Mouse (Mus musculus) forebrain, embryonic 12.5 days (tissue): ENCODE results near the gene Gm47955. TPM values are rescaled to one million over a fixed set of nuclear protein-coding genes. Genes with fewer than 3 reads are reported as not detected.
"Not testable (repeated sequence)": the region's sequence is repeated elsewhere in the genome, so short reads cannot be mapped to it uniquely, and the experiment has no call there.

Experiments used
- ATAC-seq: fragments of 200-750 bp; cut with Nextera tagmentation; 2 replicates; pipeline ENCODE4 v1.8.0; 2017; ENCODE audit warnings: moderate TSS enrichment; ENCODE audit not compliant: low FRiP score
- H3K27ac ChIP-seq: fragments of 300-500 bp; sonication (generic); 2 replicates; pipeline ENCODE4 v1.5.1; 2016; ENCODE audit warnings: mild to moderate bottlenecking
- H3K27me3 ChIP-seq: fragments of 300-500 bp; sonication (generic); 2 replicates; pipeline ENCODE4 v1.6.1; 2016; ENCODE audit warnings: mild to moderate bottlenecking
- H3K36me3 ChIP-seq: fragments of 300-500 bp; sonication (generic); replicated peaks from 2 replicates; pipeline ENCODE4 v1.6.1; 2016; ENCODE audit warnings: mild to moderate bottlenecking
- H3K4me1 ChIP-seq: fragments of 300-500 bp; sonication (generic); 2 replicates; pipeline ENCODE4 v1.6.1; 2016
- H3K4me2 ChIP-seq: fragments of 300-500 bp; sonication (generic); 2 replicates; pipeline ENCODE4 v1.6.1; 2016; ENCODE audit warnings: mild to moderate bottlenecking, moderate library complexity
- H3K4me3 ChIP-seq: fragments of 300-500 bp; sonication (generic); replicated peaks from 2 replicates; pipeline ENCODE4 v1.5.1; 2016; ENCODE audit warnings: mild to moderate bottlenecking
- H3K9ac ChIP-seq: fragments of 300-500 bp; sonication (generic); 2 replicates; pipeline ENCODE4 v1.6.1; 2016; ENCODE audit warnings: mild to moderate bottlenecking
- H3K9me3 ChIP-seq: fragments of 300-500 bp; sonication (generic); 2 replicates; pipeline ENCODE4 v1.6.1; 2016
- WGBS: fragments of 180-500 bp; shearing (Covaris S2); methylation state at CpG from one replicate; pipeline ENCODE4 v1.1.7; 2016; 5-methylcytosine and 5-hydroxymethylcytosine counted together
- polyA plus RNA-seq: library from polyadenylated mRNA; unstranded; fragments of >200 nt; fragmentation: Nextera tagmentation; extraction: Ambion mirVana; gene quantifications from 2 replicates; pipeline ENCODE4 v1.2.1, GENCODE M21; 2016

Gene Gm47955
- not detected in 2 replicates for polyA plus RNA-seq

DNA sequence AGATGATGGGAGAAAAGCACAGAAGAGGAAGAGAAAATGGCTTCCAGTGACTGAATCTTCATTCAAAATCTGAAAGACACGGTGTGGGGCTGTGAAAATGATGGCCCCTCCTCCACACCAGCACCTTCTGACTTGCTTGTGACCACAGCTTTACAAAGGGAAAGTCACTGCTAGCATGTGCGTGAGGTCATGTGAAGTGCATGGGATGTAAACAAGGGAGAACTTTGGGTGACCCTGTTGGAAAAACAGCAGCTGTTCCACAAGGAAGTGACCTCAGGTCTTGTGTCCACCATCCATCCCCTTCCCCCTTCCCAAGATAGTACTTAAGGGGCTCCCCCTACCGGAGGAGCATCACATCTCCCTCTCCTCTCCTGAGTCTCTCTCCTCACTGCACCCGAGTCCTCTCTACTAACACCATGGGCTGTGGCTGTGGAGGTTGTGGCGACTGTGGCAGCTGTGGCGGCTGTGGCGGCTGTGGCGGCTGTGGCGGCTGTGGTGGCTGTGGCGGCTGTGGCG is at the start of gene Gm47955:
TSS of gene Gm47955 (plus strand) at position 417 of the 516 bp plus-strand sequence.
- 92% methylated on average over 11 of the region's 11 CpGs for WGBS
- no peak for ATAC-seq
- Histone ChIP-seq H3K9me3 (no peaks in the 10 kb centered on the region), H3K4me2 (no peak within 1 kb of the TSS), H3K4me1 (no peaks in the 10 kb centered on the region), H3K4me3 (no peak within 1 kb of the TSS), H3K27ac (no peak within 1 kb of the TSS), H3K9ac (no peak within 1 kb of the TSS), H3K36me3 (no peaks in the 10 kb centered on the region), H3K27me3 (no peaks in the 10 kb centered on the region)

DNA sequence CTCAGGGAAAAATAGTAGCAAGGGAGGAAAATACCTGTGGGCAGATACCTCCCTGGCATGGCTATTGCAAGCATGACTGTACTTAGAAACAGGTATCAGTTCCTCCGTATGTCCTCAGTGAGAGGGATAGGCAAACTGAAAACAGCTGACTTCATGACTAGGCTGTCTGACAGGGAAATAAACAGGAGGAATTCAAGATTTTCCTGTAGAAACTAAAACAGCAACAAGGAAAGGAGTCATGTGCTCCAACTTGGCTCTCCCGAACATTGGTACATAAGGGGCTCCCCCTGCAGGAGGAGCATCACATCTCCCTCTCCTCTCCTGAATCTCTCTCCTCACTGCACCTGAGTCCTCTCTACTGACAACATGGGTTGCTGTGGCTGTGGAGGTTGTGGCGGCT is 47.1 kb upstream of the Gm47955 start, which contains the start of gene A030005L19Rik:
TSS of gene A030005L19Rik (plus strand) at position 301 of the 400 bp plus-strand sequence.
- Histone ChIP-seq H3K4me2 (no peak within 1 kb of the TSS), H3K9me3 (no peaks in the 10 kb centered on the region), H3K27me3 (no peaks in the 10 kb centered on the region), H3K9ac (no peak within 1 kb of the TSS), H3K4me3 (no peak within 1 kb of the TSS), H3K27ac (no peak within 1 kb of the TSS), H3K4me1 (no peaks in the 10 kb centered on the region), H3K36me3 (no peaks in the 10 kb centered on the region)
- WGBS = 89% methylated on average over 3 of the region's 3 CpGs
- no peak for ATAC-seq

DNA sequence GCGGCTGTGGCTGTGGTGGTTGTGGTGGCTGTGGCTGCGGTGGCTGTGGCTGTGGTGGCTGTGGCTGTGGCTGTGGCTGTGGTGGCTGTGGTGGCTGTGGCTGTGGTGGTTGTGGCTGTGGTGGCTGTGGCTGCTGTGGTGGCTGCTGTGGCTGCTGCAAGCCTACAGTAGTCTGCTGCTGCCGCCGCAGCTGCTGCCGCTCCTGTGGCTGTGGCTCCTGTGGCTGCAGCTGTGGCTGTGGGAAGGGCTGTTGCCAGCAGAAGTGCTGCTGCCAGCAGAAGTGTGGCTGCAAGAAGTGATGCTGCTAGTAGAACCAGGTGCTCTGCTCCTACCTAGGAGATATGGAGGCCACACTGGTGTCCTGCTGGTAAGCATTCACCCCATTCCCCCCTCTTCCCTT is 46.7 kb upstream of the Gm47955 start:
- WGBS = 98% methylated on average over 5 of the region's 5 CpGs
- not testable (repeated sequence) for H3K4me2 ChIP-seq, H3K9ac ChIP-seq, ATAC-seq, H3K9me3 ChIP-seq, H3K36me3 ChIP-seq, H3K4me1 ChIP-seq, H3K27me3 ChIP-seq, H3K27ac ChIP-seq, H3K4me3 ChIP-seq

DNA sequence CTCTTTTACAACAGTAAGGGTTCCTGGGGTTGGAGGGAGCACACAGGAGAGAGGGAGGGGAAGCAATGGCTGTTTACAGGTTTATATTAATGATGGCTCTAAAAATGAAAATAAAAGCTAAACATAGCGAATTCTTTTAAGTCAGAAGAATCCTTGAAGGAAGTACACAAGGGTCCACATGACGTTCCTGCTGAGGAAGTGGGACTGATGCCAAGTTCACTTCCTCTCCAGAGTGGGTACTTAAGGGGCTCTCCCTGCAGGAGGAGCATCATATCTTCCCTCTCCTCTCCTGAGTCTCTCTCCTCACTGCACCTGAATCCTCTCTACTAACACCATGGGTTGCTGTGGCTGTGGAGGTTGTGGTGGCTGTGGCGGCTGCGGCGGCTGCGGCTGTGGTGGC is 35.4 kb upstream of the Gm47955 start, which contains the start of gene A030014E15Rik:
TSS of gene A030014E15Rik (plus strand) at position 268 of the 400 bp plus-strand sequence.
- H3K36me3 ChIP-seq = no peaks in the 10 kb centered on the region
- no peaks in the 10 kb centered on the region for H3K9me3 ChIP-seq
- no peaks in the 10 kb centered on the region for H3K27me3 ChIP-seq
- ATAC-seq = no peak
- WGBS = 92% methylated on average over 6 of the region's 6 CpGs
- H3K4me3 ChIP-seq = no peak within 1 kb of the TSS
- H3K9ac ChIP-seq = no peak within 1 kb of the TSS
- H3K27ac ChIP-seq = no peak within 1 kb of the TSS
- no peaks in the 10 kb centered on the region for H3K4me1 ChIP-seq
- H3K4me2 ChIP-seq = no peak within 1 kb of the TSS

DNA sequence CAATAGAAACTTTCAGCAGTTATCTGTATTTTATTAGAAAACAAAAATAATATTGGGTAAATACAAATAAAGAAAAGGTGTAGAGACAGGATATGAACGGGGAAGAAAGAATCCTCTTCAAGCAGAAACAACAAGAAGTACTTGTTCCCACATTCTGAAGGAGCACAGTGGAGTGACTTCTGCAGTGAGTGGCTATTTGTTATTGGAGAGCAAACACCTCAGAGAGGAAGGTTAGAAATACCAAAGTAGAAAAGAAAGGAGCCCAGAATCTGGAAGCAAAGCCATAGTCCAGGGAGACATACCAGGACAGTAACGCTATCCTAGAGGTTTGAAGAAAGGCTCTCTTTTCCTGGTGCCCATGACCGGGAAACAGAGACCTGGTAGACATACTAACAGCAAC is 29.5 kb upstream of the Gm47955 start:
- H3K9ac ChIP-seq, H3K36me3 ChIP-seq, H3K9me3 ChIP-seq, H3K27me3 ChIP-seq, H3K4me3 ChIP-seq, H3K4me2 ChIP-seq, ATAC-seq, H3K4me1 ChIP-seq, H3K27ac ChIP-seq: not testable (repeated sequence)
- 92% methylated on average over 3 of the region's 3 CpGs for WGBS

DNA sequence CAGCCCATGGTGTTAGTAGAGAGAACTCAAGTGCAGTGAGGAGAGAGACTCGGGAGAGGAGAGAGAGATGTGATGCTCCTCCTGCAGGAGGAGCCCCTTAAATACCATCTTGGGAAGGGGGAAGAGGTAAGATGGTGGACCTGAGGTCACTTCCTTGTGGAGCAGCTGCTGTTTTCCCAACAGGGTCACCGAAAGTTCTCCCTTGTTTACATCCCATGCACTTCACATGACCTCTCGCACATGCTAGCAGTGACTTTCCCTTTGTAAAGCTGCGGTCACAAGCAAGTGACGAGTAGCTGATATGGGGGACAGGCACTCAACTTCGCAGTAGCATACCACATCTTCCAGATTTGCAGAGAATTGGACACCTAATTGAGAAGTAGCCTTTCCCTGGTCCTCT is 28.8 kb upstream of the Gm47955 start, which contains the start of gene Gm6217:
TSS of gene Gm6217 (minus strand) at position 74 of the 400 bp plus-strand sequence.
- H3K36me3 ChIP-seq, H3K4me2 ChIP-seq, H3K4me3 ChIP-seq, H3K4me1 ChIP-seq, H3K27ac ChIP-seq, H3K9ac ChIP-seq, ATAC-seq, H3K9me3 ChIP-seq, H3K27me3 ChIP-seq: not testable (repeated sequence)
- WGBS = no CpG with 5 or more reads among the region's 6 CpGs

DNA sequence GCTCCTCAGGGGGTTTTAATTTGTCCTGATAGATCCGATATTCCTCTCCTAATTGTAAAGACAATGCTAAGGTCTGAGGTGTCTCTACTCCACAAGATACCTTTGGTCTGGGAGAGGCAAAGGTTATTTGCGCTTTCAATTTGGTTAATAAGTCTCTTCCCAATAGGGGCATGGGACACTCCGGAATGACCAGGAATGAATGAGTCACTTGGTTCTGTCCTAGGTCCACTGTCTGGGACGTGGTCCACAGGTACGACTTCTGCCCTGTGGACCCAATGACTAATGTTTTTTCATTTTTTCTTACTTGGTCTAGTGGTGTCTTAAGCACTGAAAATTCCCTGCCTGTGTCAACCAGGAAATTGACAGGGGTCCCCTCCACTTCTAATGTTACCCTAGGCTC is 21.4 kb upstream of the Gm47955 start:
- no peaks in the 10 kb centered on the region for H3K36me3 ChIP-seq
- no peak overlapping the region for H3K27ac ChIP-seq
- no peak overlapping the region for H3K4me3 ChIP-seq
- 93% methylated on average over 5 of the region's 5 CpGs for WGBS
- no peaks in the 10 kb centered on the region for H3K4me1 ChIP-seq
- H3K27me3 ChIP-seq = no peaks in the 10 kb centered on the region
- no peak overlapping the region for H3K4me2 ChIP-seq
- ATAC-seq = no peak
- no peak overlapping the region for H3K9ac ChIP-seq
- 0 out of 2 replicates have a peak, but pooled peaks cover 4% of the 10 kb centered on the region for H3K9me3 ChIP-seq

DNA sequence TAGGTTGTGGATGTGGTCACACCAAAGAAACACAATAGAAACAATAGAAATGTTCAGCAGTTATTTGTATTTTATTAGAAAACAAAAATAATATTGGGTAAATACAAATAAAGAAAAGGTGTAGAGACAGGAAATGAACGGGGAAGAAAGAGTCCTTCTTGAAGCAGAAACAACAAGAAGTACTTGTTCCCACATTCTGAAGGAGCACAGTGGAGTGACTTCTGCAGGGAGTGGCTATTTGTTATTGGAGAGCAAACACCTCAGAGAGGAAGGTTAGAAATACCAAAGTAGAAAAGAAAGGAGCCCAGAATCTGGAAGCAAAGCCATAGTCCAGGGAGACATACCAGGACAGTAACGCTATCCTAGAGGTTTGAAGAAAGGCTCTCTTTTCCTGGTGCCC is 17.6 kb upstream of the Gm47955 start:
- not testable (repeated sequence) for H3K9ac ChIP-seq, H3K4me3 ChIP-seq, H3K4me1 ChIP-seq, H3K4me2 ChIP-seq, H3K9me3 ChIP-seq, ATAC-seq, H3K27ac ChIP-seq, H3K36me3 ChIP-seq, H3K27me3 ChIP-seq
- WGBS = 93% methylated on average over 1 of the region's 2 CpGs

DNA sequence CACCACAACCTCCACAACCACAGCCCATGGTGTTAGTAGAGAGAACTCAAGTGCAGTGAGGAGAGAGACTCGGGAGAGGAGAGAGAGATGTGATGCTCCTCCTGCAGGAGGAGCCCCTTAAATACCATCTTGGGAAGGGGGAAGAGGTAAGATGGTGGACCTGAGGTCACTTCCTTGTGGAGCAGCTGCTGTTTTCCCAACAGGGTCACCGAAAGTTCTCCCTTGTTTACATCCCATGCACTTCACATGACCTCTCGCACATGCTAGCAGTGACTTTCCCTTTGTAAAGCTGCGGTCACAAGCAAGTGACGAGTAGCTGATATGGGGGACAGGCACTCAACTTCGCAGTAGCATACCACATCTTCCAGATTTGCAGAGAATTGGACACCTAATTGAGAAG is 16.8 kb upstream of the Gm47955 start, which contains the start of gene A030003K21Rik:
TSS of gene A030003K21Rik (minus strand) at position 94 of the 400 bp plus-strand sequence.
- not testable (repeated sequence) for H3K9me3 ChIP-seq, H3K27me3 ChIP-seq, H3K36me3 ChIP-seq, H3K4me3 ChIP-seq, H3K9ac ChIP-seq, H3K4me2 ChIP-seq, H3K4me1 ChIP-seq, H3K27ac ChIP-seq, ATAC-seq
- no CpG with 5 or more reads among the region's 6 CpGs for WGBS

DNA sequence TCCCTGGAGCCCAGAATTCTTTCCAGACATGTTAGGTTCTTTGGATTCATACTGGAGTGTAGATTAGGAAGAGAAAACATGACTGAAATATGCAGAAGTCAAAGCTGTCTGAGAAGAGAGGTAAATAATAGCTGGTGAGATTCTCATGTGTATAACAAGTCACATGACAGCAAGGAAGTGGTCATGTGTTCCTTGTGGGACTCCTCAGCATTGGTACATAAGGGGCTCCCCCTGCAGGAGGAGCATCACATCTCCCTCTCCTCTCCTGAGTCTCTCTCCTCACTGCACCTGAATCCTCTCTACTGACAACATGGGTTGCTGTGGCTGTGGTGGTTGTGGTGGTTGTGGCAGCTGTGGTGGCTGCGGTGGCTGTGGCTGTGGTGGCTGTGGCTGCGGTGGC is 14.1 kb upstream of the Gm47955 start:
- H3K4me2 ChIP-seq, H3K9me3 ChIP-seq, H3K27me3 ChIP-seq, H3K9ac ChIP-seq, ATAC-seq, H3K27ac ChIP-seq, H3K36me3 ChIP-seq, H3K4me3 ChIP-seq, H3K4me1 ChIP-seq: not testable (repeated sequence)
- 100% methylated on average over 2 of the region's 2 CpGs for WGBS

DNA sequence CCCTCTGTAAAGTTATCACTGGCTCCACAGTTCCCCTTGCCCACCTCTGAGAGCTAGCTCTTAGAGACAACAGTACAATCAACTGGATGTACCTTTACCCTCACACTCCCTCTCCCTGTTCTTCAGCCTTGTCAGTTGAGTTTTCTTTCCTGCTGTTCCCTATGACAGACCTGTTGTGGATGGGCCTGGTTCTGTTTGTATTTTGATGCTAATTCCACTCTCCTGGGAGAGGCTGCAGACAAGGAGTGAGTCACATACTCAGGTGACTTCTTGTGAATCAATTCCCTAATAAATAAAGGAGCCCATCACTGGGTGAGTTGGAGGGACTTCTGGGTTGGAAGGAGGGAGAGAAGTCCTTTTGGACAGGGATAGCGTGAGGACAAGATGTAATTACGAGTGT is 11.5 kb upstream of the Gm47955 start:
- Histone ChIP-seq H3K9ac (no peak overlapping the region), H3K4me2 (no peak overlapping the region), H3K36me3 (no peaks in the 10 kb centered on the region), H3K4me3 (no peak overlapping the region), H3K27ac (no peak overlapping the region), H3K9me3 (no peaks in the 10 kb centered on the region), H3K4me1 (no peaks in the 10 kb centered on the region), H3K27me3 (no peaks in the 10 kb centered on the region)
- 83% methylated on average over 2 of the region's 2 CpGs for WGBS
- ATAC-seq = no peak

DNA sequence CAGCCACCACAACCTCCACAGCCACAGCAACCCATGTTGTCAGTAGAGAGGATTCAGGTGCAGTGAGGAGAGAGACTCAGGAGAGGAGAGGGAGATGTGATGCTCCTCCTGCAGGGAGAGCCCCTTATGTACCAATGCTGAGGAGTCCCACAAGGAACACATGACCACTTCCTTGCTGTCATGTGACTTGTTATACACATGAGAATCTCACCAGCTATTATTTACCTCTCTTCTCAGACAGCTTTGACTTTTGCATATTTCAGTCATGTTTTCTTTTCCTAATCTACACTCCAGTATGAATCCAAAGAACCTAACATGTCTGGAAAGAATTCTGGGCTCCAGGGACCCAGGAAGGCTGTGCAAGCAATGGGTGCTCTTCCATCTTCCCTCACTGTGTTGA is 4.2 kb upstream of the Gm47955 start, which contains the start of gene Gm7544:
TSS of gene Gm7544 (minus strand) at position 101 of the 400 bp plus-strand sequence.
- H3K9ac ChIP-seq, H3K9me3 ChIP-seq, H3K4me3 ChIP-seq, ATAC-seq, H3K36me3 ChIP-seq, H3K4me2 ChIP-seq, H3K27me3 ChIP-seq, H3K27ac ChIP-seq, H3K4me1 ChIP-seq: not testable (repeated sequence)

DNA sequence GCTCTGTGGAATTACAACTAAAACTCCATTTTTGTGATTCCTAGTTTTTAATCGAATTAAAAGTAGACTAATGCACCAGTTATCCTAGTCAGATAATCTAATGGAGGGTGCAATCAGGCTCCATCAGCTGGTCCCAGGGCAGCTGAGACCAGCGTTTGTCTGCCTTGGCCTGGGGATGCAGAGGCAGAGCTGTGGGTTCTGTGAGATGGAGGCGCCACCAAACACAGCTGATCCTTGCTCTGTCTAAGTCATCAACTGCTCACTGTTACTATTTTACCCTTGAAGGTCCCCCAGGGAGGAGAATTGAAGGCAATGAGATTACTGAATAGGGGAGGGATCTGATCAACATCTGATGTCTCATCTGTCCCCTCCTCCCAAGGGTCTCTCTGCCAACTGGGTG is 6.3 kb downstream of the Gm47955 start:
- Histone ChIP-seq H3K4me2 (no peak overlapping the region), H3K4me1 (no peaks in the 10 kb centered on the region), H3K4me3 (no peak overlapping the region), H3K36me3 (no peaks in the 10 kb centered on the region), H3K9me3 (no peaks in the 10 kb centered on the region), H3K27me3 (no peaks in the 10 kb centered on the region), H3K9ac (no peak overlapping the region), H3K27ac (no peak overlapping the region)
- no peak for ATAC-seq
- WGBS = 79% methylated on average over 3 of the region's 3 CpGs
